Mouse (Mus musculus) midbrain, embryonic 16.5 days (tissue): ENCODE data around the gene Mrgprb5. TPM values are rescaled to one million over a fixed set of nuclear protein-coding genes. Genes with fewer than 3 reads are reported as not detected.
"Not testable (repeated sequence)": the region's sequence is repeated elsewhere in the genome, so short reads cannot be mapped to it uniquely, and the experiment has no call there.

ENCODE experiments used
- ATAC-seq: fragments of 200-750 bp; cut with Nextera tagmentation; 2 replicates; pipeline ENCODE4 v1.8.0; 2017; ENCODE audit warnings: moderate TSS enrichment
- H3K27ac ChIP-seq: fragments of 300-500 bp; sonication (generic); 2 replicates; pipeline ENCODE4 v1.5.1; 2014; ENCODE audit warnings: mild to moderate bottlenecking, low read length, mixed read lengths
- H3K27me3 ChIP-seq: fragments of 300-500 bp; sonication (generic); 2 replicates; pipeline ENCODE4 v1.6.1; 2014; ENCODE audit warnings: low read depth, low read length, mixed read lengths; ENCODE audit not compliant: control insufficient read depth, insufficient read depth
- H3K36me3 ChIP-seq: fragments of 300-500 bp; sonication (generic); 2 replicates; pipeline ENCODE4 v1.6.1; 2014; ENCODE audit warnings: mild to moderate bottlenecking, low read length, moderate library complexity, mixed read lengths; ENCODE audit not compliant: control insufficient read depth, insufficient read depth
- H3K4me1 ChIP-seq: fragments of 300-500 bp; sonication (generic); 2 replicates; pipeline ENCODE4 v1.6.1; 2014; ENCODE audit warnings: mild to moderate bottlenecking, low read length, mixed read lengths; ENCODE audit not compliant: control insufficient read depth, insufficient read depth
- H3K4me2 ChIP-seq: fragments of 300-500 bp; sonication (generic); 2 replicates; pipeline ENCODE4 v1.6.1; 2014; ENCODE audit warnings: mild to moderate bottlenecking, low read length, mixed read lengths
- H3K4me3 ChIP-seq: fragments of 300-500 bp; sonication (generic); 2 replicates; pipeline ENCODE4 v1.5.1; 2014; ENCODE audit warnings: low read depth, mild to moderate bottlenecking, low read length, moderate library complexity, mixed read lengths
- H3K9ac ChIP-seq: fragments of 300-500 bp; sonication (generic); 2 replicates; pipeline ENCODE4 v1.6.1; 2014; ENCODE audit warnings: low read depth, low read length, mixed read lengths
- H3K9me3 ChIP-seq: fragments of 300-500 bp; sonication (generic); replicated peaks from 2 replicates; pipeline ENCODE4 v1.6.1; 2014; ENCODE audit warnings: mild to moderate bottlenecking, low read length, mixed read lengths; ENCODE audit not compliant: control insufficient read depth, poor library complexity, severe bottlenecking
- WGBS: fragments of 180-500 bp; shearing (Covaris S2); extraction: QIAGEN DNeasy Blood & Tissue Kit; methylation state at CpG from one replicate; pipeline ENCODE4 v1.1.7; 2014; 5-methylcytosine and 5-hydroxymethylcytosine counted together
- polyA plus RNA-seq: library from polyadenylated mRNA; unstranded; fragments of >200 nt; fragmentation: Nextera tagmentation; extraction: Ambion mirVana; gene quantifications from 2 replicates; pipeline ENCODE4 v1.2.1, GENCODE M21; 2015

Mrgprb5 gene
- polyA plus RNA-seq: not detected in 2 replicates

- Histone ChIP-seq H3K27me3 (no peaks in the 10 kb centered on the region), H3K4me2 (no peak within 1 kb of the TSS), H3K9ac (no peak within 1 kb of the TSS), H3K4me3 (no peak within 1 kb of the TSS), H3K36me3 (no peaks in the 10 kb centered on the region), H3K27ac (no peak within 1 kb of the TSS), H3K9me3 (no peaks in the 10 kb centered on the region), H3K4me1 (no peaks in the 10 kb centered on the region)
- 83% methylated on average over 2 of the region's 2 CpGs for WGBS
- ATAC-seq: no peak
These were observed at the start of gene Mrgprb5 for GRCm38 (mm10) chr7:48168919-48169318. TSS of gene Mrgprb5 (minus strand) at chr7:48169019.

- no peak within 1 kb of the TSS for H3K27ac ChIP-seq
- WGBS: 92% methylated on average over 3 of the region's 3 CpGs
- no peaks in the 10 kb centered on the region for H3K36me3 ChIP-seq
- H3K4me1 ChIP-seq: no peaks in the 10 kb centered on the region
- no peaks in the 10 kb centered on the region for H3K9me3 ChIP-seq
- H3K27me3 ChIP-seq: no peaks in the 10 kb centered on the region
- ATAC-seq: no peak
- no peak within 1 kb of the TSS for H3K4me2 ChIP-seq
- no peak within 1 kb of the TSS for H3K9ac ChIP-seq
- no peak within 1 kb of the TSS for H3K4me3 ChIP-seq
These were observed 30.4 kb upstream of the Mrgprb5 start, which contains the start of gene Mrgprb4 for GRCm38 (mm10) chr7:48199188-48199587. TSS of gene Mrgprb4 (minus strand) at chr7:48199288.

DNA sequence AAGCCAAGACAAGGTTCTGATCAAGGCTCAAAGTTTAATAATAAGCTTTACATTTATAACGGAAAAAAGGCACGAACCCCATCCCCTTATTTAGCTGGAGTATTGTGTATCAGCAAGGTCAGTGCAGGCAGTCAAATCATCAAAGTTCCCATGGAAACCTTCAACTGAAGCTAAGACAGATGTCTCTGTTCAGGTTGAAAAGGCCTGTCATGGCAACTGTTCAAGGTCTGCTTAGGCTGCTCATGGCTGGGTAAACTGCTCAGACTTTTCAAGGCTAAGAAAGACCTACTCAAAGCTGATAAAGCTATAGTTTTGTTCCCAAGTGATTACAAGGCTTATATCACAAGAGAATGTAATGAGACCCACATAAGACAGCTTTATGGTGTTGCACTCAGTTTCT is 1.3 kb downstream of the Mrgprb5 start:
- 37% methylated on average over 2 of the region's 2 CpGs for WGBS
- no peaks in the 10 kb centered on the region for H3K9me3 ChIP-seq
- ATAC-seq: no peak
- no peaks in the 10 kb centered on the region for H3K27me3 ChIP-seq
- no peaks in the 10 kb centered on the region for H3K36me3 ChIP-seq
- H3K4me3 ChIP-seq: no peak overlapping the region
- H3K27ac ChIP-seq: no peak overlapping the region
- H3K4me1 ChIP-seq: no peaks in the 10 kb centered on the region
- H3K4me2 ChIP-seq: no peak overlapping the region
- H3K9ac ChIP-seq: no peak overlapping the region

DNA sequence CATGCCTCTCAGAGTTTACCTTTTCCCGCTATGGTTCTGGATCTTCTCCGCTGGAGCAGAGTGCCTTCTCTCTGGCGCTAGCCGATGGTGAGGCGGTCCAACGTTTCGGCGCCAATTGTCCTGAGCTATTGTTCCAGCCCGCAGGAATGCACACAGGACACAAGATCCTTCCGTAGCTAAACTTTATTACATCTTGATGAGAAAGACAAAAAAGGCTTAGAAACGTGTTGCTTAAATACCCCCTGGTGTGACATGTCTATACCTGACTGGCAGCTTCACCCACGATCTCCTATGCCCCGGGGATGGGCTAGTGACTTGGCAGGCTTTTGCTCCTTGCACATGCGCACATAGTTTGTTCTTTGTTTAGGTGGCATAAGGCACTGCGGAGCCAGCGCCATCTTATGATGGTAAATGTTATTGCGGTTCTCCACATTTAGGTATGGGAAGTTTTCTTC is 30.5 kb downstream of the Mrgprb5 start:
- H3K4me1 ChIP-seq: no peaks in the 10 kb centered on the region
- H3K36me3 ChIP-seq: no peaks in the 10 kb centered on the region
- H3K4me3 ChIP-seq: peak overlapping the region; percentile 76
- WGBS: 2% methylated on average over 17 of the region's 17 CpGs
- peak overlapping the region; percentile 89 for H3K27ac ChIP-seq
- peak; percentile 84 for ATAC-seq
- no peaks in the 10 kb centered on the region for H3K27me3 ChIP-seq
- peak overlapping the region; percentile 86 for H3K9ac ChIP-seq
- peak overlapping the region; percentile 83 for H3K4me2 ChIP-seq
- no peaks in the 10 kb centered on the region for H3K9me3 ChIP-seq

GRCm38 (mm10) chr7:48137216-48138077 is 31.4 kb downstream of the Mrgprb5 start:
- peak overlapping the region; percentile 76 for H3K4me3 ChIP-seq
- H3K9me3 ChIP-seq: no peaks in the 10 kb centered on the region
- peak overlapping the region; percentile 86 for H3K9ac ChIP-seq
- peak overlapping the region; percentile 83 for H3K4me2 ChIP-seq
- ATAC-seq: peak; percentile 96
- H3K4me1 ChIP-seq: no peaks in the 10 kb centered on the region
- H3K27ac ChIP-seq: peak overlapping the region; percentile 89
- no peaks in the 10 kb centered on the region for H3K36me3 ChIP-seq
- no peaks in the 10 kb centered on the region for H3K27me3 ChIP-seq
- under 1% methylated on average over 41 of the region's 52 CpGs for WGBS

DNA sequence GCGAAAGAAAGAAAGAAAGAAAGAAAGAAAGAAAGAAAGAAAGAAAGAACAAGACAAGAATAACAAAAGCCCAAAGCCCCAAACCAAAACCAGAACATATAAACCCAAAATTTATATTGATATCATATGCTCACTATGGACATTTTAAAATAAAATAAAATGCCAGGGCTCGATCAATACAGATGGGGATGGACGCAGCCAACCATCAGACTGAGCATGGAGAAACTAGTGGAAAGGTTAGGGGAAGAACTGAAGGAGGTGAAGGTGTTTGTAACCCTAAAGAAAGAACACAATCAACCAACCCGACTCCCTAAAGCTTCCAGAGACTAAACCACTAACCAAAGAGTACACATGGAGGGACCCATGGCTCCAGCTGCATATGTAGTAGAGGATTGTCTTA is 36.1 kb downstream of the Mrgprb5 start:
- H3K27me3 ChIP-seq: no peaks in the 10 kb centered on the region
- no peak overlapping the region for H3K4me3 ChIP-seq
- no peak overlapping the region for H3K27ac ChIP-seq
- ATAC-seq: peak; percentile 55; the same call in 1 of the 2 replicates
- H3K4me2 ChIP-seq: no peak overlapping the region
- WGBS: 64% methylated on average over 4 of the region's 4 CpGs
- H3K36me3 ChIP-seq: no peaks in the 10 kb centered on the region
- H3K4me1 ChIP-seq: no peaks in the 10 kb centered on the region
- no peak overlapping the region for H3K9ac ChIP-seq
- no peaks in the 10 kb centered on the region for H3K9me3 ChIP-seq

- not testable (repeated sequence) for H3K27ac ChIP-seq, H3K4me3 ChIP-seq, H3K27me3 ChIP-seq, H3K9ac ChIP-seq, H3K4me1 ChIP-seq, H3K9me3 ChIP-seq, H3K36me3 ChIP-seq
- ATAC-seq: peak; percentile 85
- peak overlapping the region; percentile 54; the same call in 1 of the 2 replicates for H3K4me2 ChIP-seq
- WGBS: 0% methylated on average over 4 of the region's 7 CpGs
These were observed 36.6 kb downstream of the Mrgprb5 start for GRCm38 (mm10) chr7:48132247-48132646.

DNA sequence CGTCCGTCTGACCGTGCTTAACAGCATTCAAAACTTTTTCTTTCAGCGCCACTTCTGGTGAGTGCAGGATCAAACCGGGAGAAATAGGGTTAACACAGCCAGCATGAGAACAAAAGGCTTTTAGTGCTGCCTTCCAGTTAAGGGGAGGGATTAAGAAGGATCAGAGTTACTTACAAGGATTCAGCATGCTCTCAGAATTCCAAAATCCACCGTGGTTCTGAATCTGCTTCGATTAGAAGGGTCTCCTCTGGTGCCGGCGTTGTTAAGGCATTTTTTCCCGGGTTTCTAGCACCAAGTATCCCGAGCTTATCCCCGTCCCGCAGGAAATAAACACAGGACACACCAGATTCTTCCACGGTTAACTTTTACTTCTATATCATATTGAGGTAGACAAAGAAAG is 37.0 kb downstream of the Mrgprb5 start:
- 0% methylated on average over 11 of the region's 14 CpGs for WGBS
- H3K36me3 ChIP-seq, H3K4me1 ChIP-seq, H3K27me3 ChIP-seq, H3K9me3 ChIP-seq, ATAC-seq: not testable (repeated sequence)
- Histone ChIP-seq H3K4me3 (peak overlapping the region; percentile 35), H3K27ac (peak overlapping the region; percentile 63; the same call in 1 of the 2 replicates), H3K4me2 (peak overlapping the region; percentile 54), H3K9ac (0 out of 2 replicates have a peak overlapping the region, but pooled peaks have one; percentile 30)

DNA sequence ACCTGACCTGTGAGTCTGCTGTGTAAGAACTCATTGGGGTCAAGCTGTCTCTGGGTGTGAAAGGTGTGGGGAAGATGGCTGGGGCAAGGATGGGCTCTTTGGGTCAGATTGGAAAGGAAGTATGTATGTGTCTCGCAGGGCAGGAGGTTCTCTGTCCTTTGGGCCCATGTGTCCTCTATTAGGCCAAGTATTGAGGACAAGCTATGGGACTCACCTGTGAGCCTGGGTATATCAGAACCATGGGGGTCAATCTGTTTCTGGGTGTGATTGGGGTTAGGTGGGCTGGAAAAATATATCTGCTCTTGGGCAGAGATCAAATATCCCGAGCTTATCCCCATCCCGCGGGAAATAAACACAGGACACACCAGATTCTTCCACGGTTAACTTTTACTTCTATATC is 45.0 kb downstream of the Mrgprb5 start:
- ATAC-seq: no peak

More for the DNA sequence above, 45.0 kb downstream of the Mrgprb5 start:
- Histone ChIP-seq H3K27me3 (no peaks in the 10 kb centered on the region), H3K9ac (no peak overlapping the region), H3K9me3 (no peaks in the 10 kb centered on the region), H3K27ac (no peak overlapping the region), H3K36me3 (no peaks in the 10 kb centered on the region), H3K4me2 (no peak overlapping the region), H3K4me1 (no peaks in the 10 kb centered on the region), H3K4me3 (no peak overlapping the region)
- WGBS: 76% methylated on average over 5 of the region's 5 CpGs
